Mouse (Mus musculus) heart, adult 18-20 months (tissue): Measurements from ENCODE around the gene Srek1. TPM values are rescaled to one million over a fixed set of nuclear protein-coding genes. Genes with fewer than 3 reads are reported as not detected.

Source experiments
- DNase-seq, 2 experiments: peaks; one replicate each; pipeline ENCODE4 v3.0.0; 2021 to 2022; ENCODE audit warnings: mixed read lengths in 1 of 2
- long read RNA-seq, 2 experiments: library from polyadenylated mRNA; stranded (forward); transcript quantifications; one replicate each; pipeline ENCODE4 v2.0.0; 2021
- total RNA-seq, 2 experiments: library from RNA; stranded (reverse); gene quantifications; 2 replicates each; pipeline ENCODE4 v1.2.3; 2021

Srek1 gene
- total RNA-seq, result 10 to 100 TPM; 16.0 to 18.8 TPM
- long read RNA-seq, experiment 1, transcript Srek1-201 (12 exons, 3,934 nt), result major isoform, 8 of 13 reads
- long read RNA-seq, experiment 1, partial matches to known transcripts, result 0 of 13 reads
- long read RNA-seq, experiment 1, other reads (novel, unspliced or antisense), result 5 of 13 reads
- long read RNA-seq, experiment 2, partial matches to known transcripts, result 0 of 9 reads
- long read RNA-seq, experiment 2, other reads (novel, unspliced or antisense), result 5 of 9 reads

DNA sequence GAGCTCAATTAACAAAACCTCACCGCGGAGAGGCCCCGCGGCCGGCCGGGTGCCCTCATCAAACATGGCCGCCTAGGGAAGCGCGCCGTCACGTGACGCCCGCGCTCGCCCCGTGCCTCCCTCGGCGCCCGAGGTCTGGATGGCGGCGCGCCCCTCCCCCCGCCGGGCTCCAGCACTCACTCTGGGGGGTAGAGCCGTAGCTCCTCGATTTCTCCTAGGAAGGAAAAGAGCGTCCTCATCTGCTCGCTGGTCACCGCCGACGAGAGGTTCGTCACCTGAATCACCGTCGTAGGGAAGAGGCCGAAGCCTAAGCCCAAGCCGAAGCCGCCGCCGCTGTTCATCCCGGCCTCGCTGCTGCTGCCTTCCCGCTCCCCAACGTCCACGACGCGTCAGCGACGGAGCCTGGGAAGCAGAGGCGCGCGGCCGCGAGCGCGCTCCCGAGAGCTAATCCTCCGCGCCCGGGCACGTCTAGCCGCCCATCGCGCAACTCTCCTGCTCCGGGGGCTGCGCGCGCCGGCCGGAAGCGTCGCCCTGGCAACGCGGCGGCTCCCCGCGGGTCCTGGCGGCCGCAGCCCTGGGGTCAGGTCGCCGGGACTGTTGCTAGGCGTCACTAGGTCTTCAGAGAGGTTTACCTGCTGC, at the start of gene Srek1:
Gene Srek1 (minus strand): TSS at position 490 of the 639 bp plus-strand sequence.
- DNase-seq, result peak; percentile 93 to 94

GRCm38 (mm10) chr13:103822270-103822669, 47.9 kb upstream of the Srek1 start:
- DNase-seq, result no peak

GRCm38 (mm10) chr13:103819377-103819776, 45.0 kb upstream of the Srek1 start:
- DNase-seq, result no peak

DNA sequence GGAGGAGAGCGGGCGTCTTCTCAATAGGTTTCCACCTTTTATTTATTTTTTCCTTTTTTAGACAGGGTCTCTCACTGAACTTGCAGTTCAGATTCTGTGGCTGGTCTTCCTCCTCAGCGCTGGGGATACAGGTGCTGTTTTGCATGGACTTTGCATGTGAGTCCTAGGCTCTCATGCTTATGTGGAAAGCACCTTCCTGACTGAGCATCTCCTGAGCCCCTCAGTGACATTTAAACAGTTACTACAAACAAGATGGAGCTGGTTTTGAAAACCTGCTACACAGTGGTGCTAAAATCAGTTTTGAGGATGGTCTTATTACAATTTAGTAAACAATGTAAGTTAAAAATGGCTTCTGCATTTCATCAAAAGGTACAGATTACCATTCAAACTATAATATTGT, 43.5 kb upstream of the Srek1 start:
- DNase-seq, result no peak

GRCm38 (mm10) chr13:103807464-103807863, 33.1 kb upstream of the Srek1 start:
- no peak for DNase-seq

GRCm38 (mm10) chr13:103806210-103806851, 31.9 kb upstream of the Srek1 start:
- DNase-seq, result peak in 1 of 2 experiments; percentile 36

GRCm38 (mm10) chr13:103803721-103804120, 29.3 kb upstream of the Srek1 start:
- no peak for DNase-seq

DNA sequence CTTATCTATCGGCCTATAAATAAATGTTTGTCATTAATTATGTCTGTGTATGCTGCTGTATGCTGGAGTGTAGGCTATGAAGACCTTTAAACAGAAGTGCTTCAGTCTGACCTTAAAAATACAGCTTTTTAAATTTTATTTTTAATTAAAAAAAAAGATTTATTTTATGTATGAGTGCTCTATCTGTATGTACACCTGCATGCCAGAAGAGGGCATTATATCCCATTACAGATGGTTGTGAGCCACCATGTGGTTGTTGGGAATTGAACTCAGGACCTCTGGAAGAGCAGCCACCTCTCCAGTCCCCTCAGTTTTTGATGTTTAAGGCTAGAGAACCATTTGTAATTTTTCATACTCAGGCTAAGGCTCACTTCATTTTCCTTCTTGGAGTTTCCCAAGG, 26.6 kb upstream of the Srek1 start:
- DNase-seq, result no peak

- no peak for DNase-seq
These were observed 20.5 kb upstream of the Srek1 start for GRCm38 (mm10) chr13:103794688-103795543.

GRCm38 (mm10) chr13:103779922-103780585, 5.6 kb upstream of the Srek1 start:
- DNase-seq, result peak; percentile 9 to 62

DNA sequence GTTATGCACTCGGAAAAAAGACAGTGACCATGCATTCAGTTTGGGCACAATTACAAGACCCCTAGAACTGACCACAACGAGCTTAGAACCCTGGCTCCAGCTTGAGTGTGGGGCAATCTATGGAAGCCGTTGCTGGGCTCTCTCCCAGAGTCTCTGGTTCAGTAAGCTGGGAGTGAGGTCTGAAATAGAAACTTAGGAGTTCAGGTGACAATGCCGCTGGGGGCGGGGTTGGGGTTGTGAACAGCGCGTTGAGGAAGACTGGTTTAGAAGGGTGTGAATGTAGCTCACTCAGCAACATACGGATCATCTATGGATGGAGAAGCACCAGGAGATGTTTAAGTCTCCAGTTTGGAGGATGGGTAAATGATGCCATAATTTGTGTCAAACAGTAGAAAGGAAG, 2.7 kb upstream of the Srek1 start:
- no peak for DNase-seq

- no peak for DNase-seq
These were observed 845 bp downstream of the Srek1 start for GRCm38 (mm10) chr13:103773407-103774118.

- DNase-seq, result peak in 1 of 2 experiments; percentile 21
These were observed 1.5 kb downstream of the Srek1 start for GRCm38 (mm10) chr13:103772917-103773316.

GRCm38 (mm10) chr13:103770821-103771220, 3.6 kb downstream of the Srek1 start:
- DNase-seq, result no peak

DNA sequence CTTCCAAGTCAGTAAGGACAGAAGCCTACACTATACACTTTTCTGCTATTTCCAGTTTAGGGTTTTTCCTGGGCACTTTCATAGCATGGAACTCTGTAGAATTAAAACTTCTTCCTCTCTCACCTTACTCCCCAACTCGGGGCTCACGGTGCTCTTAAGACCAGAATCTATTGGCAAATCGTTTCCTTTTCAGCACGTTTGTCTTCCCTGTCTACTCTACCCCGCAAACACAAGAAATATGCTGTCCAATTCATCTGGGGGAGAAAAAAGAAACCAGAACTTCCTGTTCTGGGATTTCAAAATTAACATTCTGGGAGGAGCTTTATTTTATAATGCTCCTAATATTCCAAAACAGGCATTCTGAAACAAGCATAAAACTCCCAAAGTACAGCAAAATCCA, 6.5 kb downstream of the Srek1 start:
- no peak for DNase-seq

DNA sequence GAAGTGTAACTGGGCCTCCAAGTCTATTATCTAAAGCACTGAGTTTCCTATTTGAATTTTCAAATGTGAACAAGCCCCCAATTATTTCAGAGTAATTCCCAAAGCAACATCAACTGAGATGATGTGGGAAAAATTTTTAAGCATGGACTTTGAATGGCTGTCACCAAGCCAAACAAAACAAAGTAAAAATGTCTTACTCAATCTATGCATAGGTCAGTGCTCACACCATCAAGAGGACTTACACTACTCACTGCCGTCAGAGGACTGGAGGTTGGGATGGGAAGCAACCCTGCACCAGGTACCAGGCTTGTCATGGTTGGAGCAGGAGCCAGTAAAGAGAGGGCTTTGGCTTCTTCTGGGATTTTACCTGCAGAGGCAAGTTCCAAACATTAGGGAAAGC, 10.8 kb downstream of the Srek1 start:
- no peak for DNase-seq

- DNase-seq, result no peak
These were observed 12.4 kb downstream of the Srek1 start for GRCm38 (mm10) chr13:103761971-103762370.

DNA sequence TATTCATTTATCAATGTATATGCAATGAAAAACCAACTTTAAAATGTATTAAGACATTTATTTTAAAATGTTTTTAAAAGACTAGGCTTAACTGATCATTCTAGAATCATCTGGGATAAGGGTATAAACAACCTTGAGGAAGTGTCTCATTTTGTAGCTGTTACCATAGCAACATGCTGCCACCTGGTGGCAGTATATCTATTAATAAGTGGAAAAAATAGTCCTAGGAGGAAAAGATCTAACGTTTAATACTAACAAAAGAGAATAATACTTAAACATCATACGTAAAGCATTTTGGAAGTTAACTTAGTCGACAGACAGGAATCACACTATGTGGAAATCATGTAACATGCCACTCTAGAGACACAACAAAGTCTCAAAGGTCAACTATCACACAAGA, 23.0 kb downstream of the Srek1 start:
- DNase-seq, result peak; percentile 17 to 43

DNA sequence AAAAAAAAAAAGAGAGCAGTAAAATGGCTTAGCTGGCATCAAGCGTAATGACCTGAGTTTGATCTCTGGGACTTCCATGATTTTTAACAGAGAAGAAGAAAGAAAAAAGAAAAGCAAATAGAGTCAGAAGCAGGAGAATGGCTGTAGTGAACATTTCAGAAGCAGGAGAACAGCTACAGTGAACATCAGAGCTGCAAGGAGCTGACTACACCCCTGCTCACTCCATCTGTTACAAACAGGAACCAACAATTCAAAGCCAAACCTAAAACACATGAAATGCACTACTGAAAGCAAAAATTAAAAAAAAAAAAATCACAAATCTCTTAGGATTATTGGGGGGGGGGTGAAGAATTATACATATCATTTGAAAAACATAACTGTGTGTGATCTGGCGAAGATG, 28.7 kb downstream of the Srek1 start:
- DNase-seq, result no peak

DNA sequence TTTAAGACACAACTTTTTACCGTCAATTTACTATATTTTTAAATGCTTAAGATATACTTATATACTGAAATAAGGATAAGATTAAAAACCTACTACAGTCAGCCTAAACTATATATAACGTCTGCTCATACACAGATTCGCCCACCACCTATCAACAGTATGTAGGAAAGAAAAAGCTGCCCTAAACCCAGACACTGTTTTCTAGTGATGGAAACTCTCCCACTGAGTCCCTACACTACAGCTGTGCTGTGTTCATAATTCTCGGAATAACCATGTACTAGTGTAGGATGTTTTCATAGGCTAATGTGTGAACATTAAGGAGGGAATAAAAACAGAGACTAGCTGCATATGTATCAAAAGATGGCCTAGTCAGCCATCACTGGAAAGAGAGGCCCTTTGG, 29.2 kb downstream of the Srek1 start:
- no peak for DNase-seq

- no peak for DNase-seq
These were observed 38.9 kb downstream of the Srek1 start for GRCm38 (mm10) chr13:103735330-103736007.
